Mouse (Mus musculus): ENCODE results near the gene Olfr681. TPM values are rescaled to one million over a fixed set of nuclear protein-coding genes. Genes with fewer than 3 reads are reported as not detected.

Gene Olfr681
- not detected in 2 replicates for polyA plus RNA-seq (2015; fragmentation: Nextera tagmentation; extraction: Ambion mirVana)

GRCm38 (mm10) chr7:105116536-105116935, at the start of gene Olfr681:
Gene Olfr681, plus strand, starts transcription at chr7:105116836.

GRCm38 (mm10) chr7:105080905-105081304, 35.7 kb upstream of the Olfr681 start, which contains the start of gene Olfr679:
Gene Olfr679, plus strand, starts transcription at chr7:105081205.

GRCm38 (mm10) chr7:105092717-105093116, 23.9 kb upstream of the Olfr681 start, which contains the start of gene Olfr680-ps1:
Gene Olfr680-ps1, minus strand, starts transcription at chr7:105092817.

GRCm38 (mm10) chr7:105146912-105147311, 30.3 kb downstream of the Olfr681 start, which contains the start of gene Olfr683:
Gene Olfr683, minus strand, starts transcription at chr7:105147012.

GRCm38 (mm10) chr7:105163553-105163952, 46.9 kb downstream of the Olfr681 start, which contains the start of gene Olfr684:
Gene Olfr684, minus strand, starts transcription at chr7:105163653.

Other genes starting within 250 kb of the Olfr681 start
- not detected in 2 replicates for gene Olfr665, start 238.8 kb upstream of the Olfr681 start, polyA plus RNA-seq (2015; fragmentation: Nextera tagmentation; extraction: Ambion mirVana)
- not detected in 2 replicates for gene Olfr666, start 220.9 kb upstream of the Olfr681 start, polyA plus RNA-seq (2015; fragmentation: Nextera tagmentation; extraction: Ambion mirVana)
- not detected in 2 replicates for gene Olfr667, start 195.4 kb upstream of the Olfr681 start, polyA plus RNA-seq (2015; fragmentation: Nextera tagmentation; extraction: Ambion mirVana)
- gene Olfr668, start 188.8 kb upstream of the Olfr681 start, polyA plus RNA-seq (2015; fragmentation: Nextera tagmentation; extraction: Ambion mirVana) = not detected in 2 replicates
- not detected in 2 replicates for gene Olfr669, start 182.6 kb upstream of the Olfr681 start, polyA plus RNA-seq (2015; fragmentation: Nextera tagmentation; extraction: Ambion mirVana)
- not detected in 2 replicates for gene Olfr670, start 154.2 kb upstream of the Olfr681 start, polyA plus RNA-seq (2015; fragmentation: Nextera tagmentation; extraction: Ambion mirVana)
- gene Olfr671, start 137.7 kb upstream of the Olfr681 start, polyA plus RNA-seq (2015; fragmentation: Nextera tagmentation; extraction: Ambion mirVana) = not detected in 2 replicates
- not detected in 2 replicates for gene Olfr672, start 114.8 kb upstream of the Olfr681 start, polyA plus RNA-seq (2015; fragmentation: Nextera tagmentation; extraction: Ambion mirVana)
- not detected in 2 replicates for gene Olfr675, start 88.4 kb upstream of the Olfr681 start, polyA plus RNA-seq (2015; fragmentation: Nextera tagmentation; extraction: Ambion mirVana)
- gene Olfr676, start 84.1 kb upstream of the Olfr681 start, polyA plus RNA-seq (2015; fragmentation: Nextera tagmentation; extraction: Ambion mirVana) = not detected in 2 replicates
- not detected in 2 replicates for gene Olfr677, start 65.5 kb upstream of the Olfr681 start, polyA plus RNA-seq (2015; fragmentation: Nextera tagmentation; extraction: Ambion mirVana)
- gene Olfr678, start 52.4 kb upstream of the Olfr681 start, polyA plus RNA-seq (2015; fragmentation: Nextera tagmentation; extraction: Ambion mirVana) = not detected in 2 replicates
- gene Olfr679, start 35.6 kb upstream of the Olfr681 start, polyA plus RNA-seq (2015; fragmentation: Nextera tagmentation; extraction: Ambion mirVana) = not detected in 2 replicates
- gene Olfr680-ps1, start 24.0 kb upstream of the Olfr681 start, polyA plus RNA-seq (2015; fragmentation: Nextera tagmentation; extraction: Ambion mirVana) = not detected in 2 replicates
- not detected in 2 replicates for gene Olfr683, start 30.2 kb downstream of the Olfr681 start, polyA plus RNA-seq (2015; fragmentation: Nextera tagmentation; extraction: Ambion mirVana)
- not detected in 2 replicates for gene Olfr684, start 46.8 kb downstream of the Olfr681 start, polyA plus RNA-seq (2015; fragmentation: Nextera tagmentation; extraction: Ambion mirVana)
- gene Olfr685, start 69.2 kb downstream of the Olfr681 start, polyA plus RNA-seq (2015; fragmentation: Nextera tagmentation; extraction: Ambion mirVana) = not detected in 2 replicates
- not detected in 2 replicates for gene Olfr686, start 90.6 kb downstream of the Olfr681 start, polyA plus RNA-seq (2015; fragmentation: Nextera tagmentation; extraction: Ambion mirVana)
- not detected in 2 replicates for gene Olfr688, start 171.3 kb downstream of the Olfr681 start, polyA plus RNA-seq (2015; fragmentation: Nextera tagmentation; extraction: Ambion mirVana)
- gene Olfr689, start 194.3 kb downstream of the Olfr681 start, polyA plus RNA-seq (2015; fragmentation: Nextera tagmentation; extraction: Ambion mirVana) = not detected in 2 replicates
- not detected in 2 replicates for gene Olfr690, start 217.3 kb downstream of the Olfr681 start, polyA plus RNA-seq (2015; fragmentation: Nextera tagmentation; extraction: Ambion mirVana)
- gene Olfr691, start 225.4 kb downstream of the Olfr681 start, polyA plus RNA-seq (2015; fragmentation: Nextera tagmentation; extraction: Ambion mirVana) = not detected in 2 replicates